Mouse (Mus musculus) brain, embryonic 14.5 days (tissue): ENCODE data around the gene Tmco1.

Source experiments
- CTCF ChIP-seq: fragments of 200-500 bp; IDR thresholded peaks from 2 replicates; pipeline ENCODE4 v1.5.1; 2012; ENCODE audit warnings: inconsistent platforms, mild to moderate bottlenecking, moderate library complexity, borderline replicate concordance; ENCODE audit not compliant: insufficient read depth, insufficient read length; ENCODE audit errors: extremely low read depth
- POLR2A ChIP-seq: fragments of 200-500 bp; IDR thresholded peaks from 2 replicates; pipeline ENCODE4 v1.6.1; 2012; ENCODE audit warnings: mild to moderate bottlenecking, inconsistent platforms, borderline replicate concordance; ENCODE audit not compliant: poor library complexity, insufficient read depth, insufficient read length, severe bottlenecking; ENCODE audit errors: extremely low read depth

GRCm38 (mm10) chr1:167266720-167267119, 41.5 kb upstream of the Tmco1 start:
- TF ChIP-seq POLR2A (no peak), CTCF (no peak)
